Mouse (Mus musculus): ENCODE results near the gene Cfap43. TPM values are rescaled to one million over a fixed set of nuclear protein-coding genes. Genes with fewer than 3 reads are reported as not detected.

The Cfap43 gene
- total RNA-seq, 2 experiments from 2014 or later = 0.25 TPM; not detected in 1

Small RNAs within 50 kb of the gene (microRNA-seq; reads per million reads assigned to microRNA genes)
- gene Gm22240 = not detected
- gene Mir8090 = not detected

Other genes with a start within 250 kb of the Cfap43 start
- not detected for gene Col17a1, start 227.2 kb downstream of the Cfap43 start, total RNA-seq (2021)
- gene Sfr1, start 187.6 kb downstream of the Cfap43 start, total RNA-seq (2021) = 10 to 100 TPM; 63.2 to 70.0 TPM
- gene Gsto1, start 64.3 kb downstream of the Cfap43 start, total RNA-seq (2021) = 100 to 1,000 TPM; 165 to 166 TPM
- gene Gsto2, start 53.8 kb downstream of the Cfap43 start, total RNA-seq (2021) = 1 to 10 TPM; 1.9 to 2.0 TPM
- 1 to 10 TPM; 9.0 to 9.9 TPM for gene Itprip, start within 50 bp of the Cfap43 start, total RNA-seq (2021)
- 1 to 10 TPM; 2.6 to 3.3 TPM for gene Cfap58, start 18.4 kb upstream of the Cfap43 start, total RNA-seq (2021)